Mouse (Mus musculus) kidney, postnatal 25 days (tissue): Measurements from ENCODE around the gene Myo1f.

ENCODE experiments used
- DNase-seq, 2 experiments: peaks; one replicate each; pipeline ENCODE4 v3.0.0; 2021; ENCODE audit warnings: mixed read lengths in 2 of 2

Myo1f gene

DNA sequence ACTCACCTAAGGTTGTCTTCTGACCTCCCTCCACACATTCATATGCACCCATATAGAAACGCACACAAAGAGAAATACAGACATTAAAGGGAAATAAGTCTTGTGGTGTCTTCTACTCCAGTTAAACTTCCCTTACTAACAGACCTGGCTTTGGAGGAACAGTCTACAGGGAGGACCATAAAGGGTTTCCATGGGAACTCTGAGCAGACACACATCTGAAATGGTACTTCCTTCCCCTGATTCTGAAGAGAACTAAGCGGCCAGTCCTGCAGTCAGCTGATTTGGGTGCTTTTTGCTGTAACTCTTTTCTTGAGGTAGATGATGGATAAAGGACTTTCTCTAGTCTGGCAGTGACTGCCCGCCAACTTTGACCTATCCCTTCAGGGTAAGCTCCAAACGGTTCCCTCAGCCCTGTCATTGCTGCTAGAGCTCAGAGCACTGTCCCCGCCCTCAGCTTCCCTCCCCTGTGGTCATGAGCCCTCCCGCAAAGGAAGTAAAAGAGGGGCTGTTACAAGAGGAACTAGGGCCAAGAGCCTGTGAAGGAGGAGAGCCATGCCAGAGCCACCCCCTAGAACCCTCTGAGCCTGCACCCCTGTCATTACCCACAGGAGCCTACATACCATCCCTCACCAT, at the start of gene Myo1f:
Gene Myo1f (plus strand): TSS at position 485 of the 633 bp plus-strand sequence.
- DNase-seq, result peak in 1 of 2 experiments; percentile 40

DNA sequence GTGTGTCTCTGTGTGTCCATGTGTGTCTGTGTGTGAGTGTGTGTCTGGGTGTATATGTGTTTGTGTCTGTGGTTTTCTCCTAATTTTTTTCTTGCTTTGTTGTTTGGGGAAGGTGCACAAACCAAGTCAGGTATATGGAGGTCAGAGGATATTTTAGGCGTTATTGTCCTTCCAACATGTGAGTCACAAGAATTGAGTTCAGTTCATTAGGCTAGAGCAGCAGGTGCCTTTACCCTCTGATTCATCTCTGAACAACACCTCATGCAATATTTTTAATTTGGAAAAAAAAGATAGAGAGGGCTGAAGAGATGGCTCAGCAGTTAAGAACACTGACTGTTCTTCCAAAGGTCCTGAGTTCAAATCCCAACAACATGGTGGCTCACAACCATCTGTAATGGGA, 47.1 kb upstream of the Myo1f start:
- DNase-seq, result no peak

DNA sequence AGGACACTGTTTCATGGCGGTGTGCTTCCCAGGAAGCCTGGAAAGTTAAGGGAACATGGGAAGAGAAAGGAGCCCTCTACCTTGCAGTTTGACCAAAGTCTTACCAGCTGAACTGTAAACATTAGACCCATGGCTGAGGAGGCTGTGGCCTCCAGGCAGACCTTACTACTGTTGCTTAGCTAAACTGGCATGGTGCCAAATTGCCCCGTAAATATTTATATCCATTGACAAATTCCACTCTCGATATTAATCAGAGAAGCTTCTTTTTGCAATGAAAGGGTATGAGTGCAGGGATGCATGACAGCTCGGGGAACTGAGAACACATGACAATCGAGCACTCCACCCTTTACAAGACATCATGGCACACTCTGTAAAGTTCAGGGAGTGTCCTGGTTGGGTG, 45.3 kb upstream of the Myo1f start:
- no peak for DNase-seq

DNA sequence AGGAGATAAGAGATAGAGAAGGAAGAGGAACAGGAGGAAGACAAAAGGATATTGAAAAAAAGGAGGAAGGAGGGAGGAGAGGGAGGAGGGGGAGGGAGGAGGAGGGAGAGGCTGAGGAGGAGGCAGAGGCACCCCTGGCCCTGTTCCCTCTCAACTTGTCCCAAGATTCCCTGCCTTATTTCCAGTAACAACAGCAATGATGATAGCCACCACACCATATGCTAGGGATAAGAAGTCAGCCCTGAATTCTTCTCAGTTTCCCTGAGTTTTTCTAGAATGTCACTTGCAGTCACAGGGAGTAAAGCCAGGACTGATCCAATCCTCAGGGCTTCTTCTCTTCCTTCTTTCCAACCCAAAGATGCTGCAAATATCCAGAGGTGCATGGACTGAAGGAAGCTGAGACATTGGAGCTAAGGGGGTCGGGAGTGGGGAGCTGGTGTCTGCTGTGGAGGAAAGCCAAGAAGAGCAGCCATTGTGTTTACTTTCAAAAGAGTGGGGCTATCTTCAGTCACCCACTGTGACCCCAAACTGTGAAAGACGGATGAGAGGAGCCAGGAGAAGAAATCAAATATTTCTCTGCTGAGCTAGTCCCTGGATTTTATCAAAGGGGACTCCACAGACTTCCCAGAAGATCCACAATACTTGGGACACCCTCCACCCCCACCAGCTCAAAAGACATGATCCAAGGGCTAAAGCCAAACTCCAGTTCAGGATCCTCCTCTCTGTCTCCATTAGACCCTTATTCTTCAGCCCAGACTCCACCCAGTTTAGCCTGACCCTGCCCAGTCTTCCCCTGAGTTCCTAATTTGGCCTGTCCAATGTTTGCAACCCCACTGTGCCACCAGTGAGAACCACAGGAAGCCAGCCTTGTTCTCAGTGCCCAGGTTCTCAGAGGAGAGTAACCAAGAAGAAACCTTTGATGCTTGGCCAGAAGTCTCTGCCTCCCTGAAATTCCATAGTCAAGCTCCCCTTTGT, 42.8 kb upstream of the Myo1f start:
- no peak for DNase-seq

GRCm38 (mm10) chr17:33513874-33514273, 41.6 kb upstream of the Myo1f start:
- no peak for DNase-seq

DNA sequence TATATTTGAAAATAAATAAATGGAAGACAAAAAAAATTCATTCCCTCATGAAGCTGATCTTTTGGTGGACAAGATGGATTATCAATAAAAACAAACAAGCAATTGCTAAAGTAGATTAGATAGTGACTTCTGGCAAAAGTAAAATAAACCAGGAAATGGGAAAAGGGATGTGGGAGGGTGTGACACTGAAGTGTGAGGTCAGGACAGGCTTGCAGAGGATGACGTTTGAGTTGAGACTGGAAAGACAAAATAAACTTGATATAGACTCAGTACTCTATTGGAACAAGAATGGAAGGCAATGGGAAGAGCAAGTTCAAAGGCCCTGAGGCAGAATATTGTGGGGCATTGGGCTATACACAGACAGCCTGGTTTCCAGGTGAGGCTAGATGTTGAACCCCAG, 35.1 kb upstream of the Myo1f start:
- no peak for DNase-seq

GRCm38 (mm10) chr17:33523431-33523917, 32.0 kb upstream of the Myo1f start:
- no peak for DNase-seq

GRCm38 (mm10) chr17:33523918-33524755, 31.4 kb upstream of the Myo1f start, which contains the start of gene Adamts10:
TSS of gene Adamts10 (plus strand) at chr17:33524204.
- peak; percentile 81 to 88 for DNase-seq

GRCm38 (mm10) chr17:33524806-33525373, 30.6 kb upstream of the Myo1f start:
- no peak for DNase-seq

DNA sequence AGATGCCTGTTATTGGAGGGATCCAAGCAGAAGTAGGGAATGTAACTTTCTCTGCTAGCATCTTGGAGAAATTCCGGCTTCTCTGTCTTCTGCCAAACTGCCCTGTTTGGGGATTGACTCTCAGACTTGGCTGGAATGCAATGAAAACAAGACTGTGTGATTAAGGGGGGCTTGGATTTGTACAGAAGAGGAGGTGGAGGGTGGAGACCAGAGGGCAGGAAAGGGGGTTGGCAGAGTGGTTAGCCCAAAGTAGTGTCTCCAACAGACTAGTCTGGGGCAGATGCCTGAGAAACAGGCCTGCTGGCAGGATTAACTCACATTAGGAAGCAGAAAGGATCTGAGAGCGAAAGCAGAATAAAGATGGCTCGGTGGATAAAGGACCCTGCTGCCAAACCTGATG, 29.0 kb upstream of the Myo1f start:
- peak in 1 of 2 experiments; percentile 17 for DNase-seq

DNA sequence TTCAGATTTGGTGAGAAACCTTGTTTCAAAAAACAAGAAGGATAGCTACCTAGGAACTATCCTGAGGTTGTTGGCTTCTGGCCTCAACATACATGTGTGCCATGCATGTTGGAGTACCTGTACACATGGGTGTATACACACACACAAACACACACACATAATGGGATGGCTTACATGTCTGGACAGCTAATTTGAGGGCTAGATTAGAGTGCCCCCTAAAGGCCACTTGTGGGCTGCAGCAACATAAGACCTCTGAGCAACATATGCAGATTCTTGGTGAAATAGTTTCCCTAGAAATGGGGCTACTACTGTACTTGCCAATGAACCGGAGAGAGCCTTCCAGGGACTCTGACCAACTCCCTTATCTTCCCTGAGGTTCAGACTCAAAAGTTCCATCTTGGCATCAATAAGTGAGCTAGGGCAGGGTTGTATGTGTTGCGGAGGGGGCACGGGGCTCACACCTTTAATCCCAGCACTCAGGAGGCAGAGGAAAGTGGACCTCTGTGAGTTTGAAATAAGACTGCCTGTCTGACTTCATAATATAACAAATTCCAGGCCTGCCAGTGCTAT, 16.3 kb upstream of the Myo1f start:
- peak; percentile 58 to 74 for DNase-seq

GRCm38 (mm10) chr17:33539878-33540277, 15.6 kb upstream of the Myo1f start:
- DNase-seq, result no peak

DNA sequence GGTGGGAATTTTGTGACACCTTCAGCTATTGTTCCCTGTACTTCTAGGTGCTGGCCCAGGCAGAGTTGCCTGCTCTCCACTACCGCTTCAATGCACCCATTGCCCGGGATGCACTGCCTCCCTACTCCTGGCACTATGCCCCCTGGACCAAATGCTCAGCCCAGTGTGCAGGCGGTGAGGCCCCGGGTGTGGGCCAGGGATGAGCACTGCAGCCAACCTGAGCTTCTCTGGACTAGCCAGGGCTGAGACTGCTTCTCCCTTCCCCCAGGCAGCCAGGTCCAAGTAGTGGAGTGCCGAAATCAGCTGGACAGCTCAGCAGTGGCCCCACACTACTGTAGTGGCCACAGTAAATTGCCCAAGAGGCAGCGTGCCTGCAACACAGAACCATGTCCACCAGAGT, 6.3 kb upstream of the Myo1f start:
- DNase-seq, result no peak

GRCm38 (mm10) chr17:33550388-33550787, 5.1 kb upstream of the Myo1f start:
- DNase-seq, result peak in 1 of 2 experiments; percentile 38

DNA sequence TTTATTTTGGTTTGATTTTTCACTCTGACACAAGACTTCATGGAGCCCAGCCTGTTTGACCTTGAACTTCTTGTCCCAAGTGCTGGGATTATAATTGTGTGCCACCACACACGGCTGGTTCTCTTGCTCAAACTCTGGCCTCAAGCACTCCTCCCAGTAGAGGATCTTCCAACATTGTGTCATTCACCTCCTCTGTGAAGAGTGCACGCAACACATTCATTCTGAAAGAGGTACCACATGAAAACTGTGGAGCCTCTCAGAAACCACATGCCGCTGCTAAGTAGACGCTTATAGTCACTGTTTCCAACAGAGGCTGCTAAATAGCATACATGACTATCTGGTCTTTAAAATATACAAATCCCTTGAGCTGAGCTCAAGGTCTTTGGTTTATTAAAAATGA, 3.4 kb upstream of the Myo1f start:
- DNase-seq, result no peak

DNA sequence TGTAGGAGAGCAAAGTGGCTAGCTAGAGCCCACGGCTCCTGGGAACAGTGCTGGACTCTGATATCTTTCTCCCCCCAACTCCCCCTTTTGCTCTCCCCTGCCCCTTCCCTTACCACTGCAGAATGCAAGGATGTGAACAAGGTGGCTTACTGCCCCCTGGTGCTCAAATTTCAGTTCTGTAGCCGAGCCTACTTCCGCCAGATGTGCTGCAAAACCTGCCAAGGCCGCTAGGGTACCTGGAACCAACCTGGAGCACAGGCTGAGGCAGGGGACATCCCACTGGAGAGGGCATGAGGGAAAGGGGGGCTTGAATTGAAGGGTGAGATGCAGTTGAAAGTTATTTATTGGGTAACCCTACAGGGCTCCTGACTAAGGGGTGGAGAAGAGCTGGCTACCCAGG, 2.5 kb upstream of the Myo1f start:
- DNase-seq, result peak; percentile 39 to 48

GRCm38 (mm10) chr17:33554536-33554935, 971 bp upstream of the Myo1f start:
- DNase-seq, result no peak

DNA sequence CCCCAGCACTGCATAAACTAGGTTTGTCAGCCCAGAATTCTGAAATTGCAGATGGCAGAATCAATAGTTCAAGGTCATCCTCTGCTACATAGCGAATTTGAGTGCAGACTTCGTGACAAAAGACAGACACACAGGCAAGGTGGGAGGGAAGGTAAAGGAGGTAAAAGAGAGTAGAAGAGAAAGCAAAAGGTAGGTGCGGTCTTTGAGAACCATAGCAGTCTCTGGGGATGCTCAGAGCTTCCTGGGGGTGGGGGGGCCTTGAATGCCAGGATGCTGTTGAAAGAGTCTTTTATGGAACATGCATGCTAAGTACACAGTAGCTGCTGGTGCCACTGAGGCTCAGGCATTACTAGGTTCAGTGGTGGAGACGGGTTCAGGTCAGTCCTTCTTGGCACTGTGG, 2.4 kb downstream of the Myo1f start:
- DNase-seq, result no peak

DNA sequence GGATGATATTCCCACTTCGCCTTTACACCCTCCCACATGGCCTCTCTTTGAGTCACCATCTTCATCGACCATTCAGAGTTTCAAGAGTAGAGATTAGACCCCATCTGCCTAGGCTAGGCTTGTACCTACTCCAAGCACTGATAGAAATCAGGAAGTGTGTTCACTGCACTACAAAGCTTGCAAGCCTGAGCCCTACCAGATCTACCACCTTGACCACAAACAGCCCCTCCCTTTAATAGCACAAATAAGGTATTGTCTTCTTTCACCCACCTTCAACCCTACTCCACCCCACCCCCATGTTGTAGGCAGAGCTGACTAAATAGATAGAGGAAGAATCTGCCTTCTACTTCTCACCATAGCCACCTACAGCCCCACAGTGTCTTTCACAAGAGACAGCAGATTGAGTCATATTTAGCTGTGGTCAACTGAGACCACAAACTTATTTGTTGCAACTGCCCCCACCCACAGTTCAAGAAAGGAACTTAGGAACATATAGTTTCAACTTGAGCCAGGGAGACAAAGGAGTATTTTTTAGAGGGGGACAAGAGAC, 8.1 kb downstream of the Myo1f start:
- DNase-seq, result no peak

- no peak for DNase-seq
These were observed 9.1 kb downstream of the Myo1f start for GRCm38 (mm10) chr17:33564599-33564998.

- no peak for DNase-seq
These were observed 10.7 kb downstream of the Myo1f start for GRCm38 (mm10) chr17:33566182-33566581.

GRCm38 (mm10) chr17:33584061-33584460, 28.6 kb downstream of the Myo1f start:
- DNase-seq, result no peak
